Mouse (Mus musculus) E14TG2a.4 (cell line): ENCODE measurements around the gene Nrxn1.

Source experiments
- CTCF ChIP-seq: conservative IDR thresholded peaks from 2 replicates; pipeline ENCODE4 v1.5.1; 2014; ENCODE audit warnings: low read length
- NANOG ChIP-seq: IDR thresholded peaks from 2 replicates; pipeline ENCODE4 v1.6.1; 2014; ENCODE audit warnings: borderline replicate concordance, low read length, mixed read lengths
- POU5F1 ChIP-seq: IDR thresholded peaks from 2 replicates; pipeline ENCODE4 v1.6.1; 2014; ENCODE audit warnings: low read length, borderline replicate concordance

GRCm38 (mm10) chr17:90556376-90556775, 536.5 kb downstream of the Nrxn1 start:
- TF ChIP-seq CTCF (no peak), POU5F1 (no peak), NANOG (no peak)
